Mouse (Mus musculus) MEL (cell line): ENCODE results near the gene Ppp1r27. TPM values are rescaled to one million over a fixed set of nuclear protein-coding genes. Genes with fewer than 3 reads are reported as not detected.
A peak's percentile ranks its signal among the peaks of the same experiment; 100 is the strongest.

Experiments used
- DNase-seq: peaks from one replicate; pipeline ENCODE4 v3.0.0; 2011; ENCODE audit warnings: low read depth, low spot score
- H3K27ac ChIP-seq: 2 replicates; pipeline ENCODE4 v1.5.1; 2012; ENCODE audit warnings: low read depth, mild to moderate bottlenecking, control low read depth, low read length, moderate library complexity; ENCODE audit not compliant: control insufficient read depth
- H3K27me3 ChIP-seq, 2 experiments: fragments of 150-350 bp in 1 of 2; sonication (generic) in 1 of 2; 2 replicates each; pipeline ENCODE4 v1.6.1; 2012; ENCODE audit warnings: low read length in 2 of 2, mild to moderate bottlenecking in 2 of 2, improper control_type of control experiment in 1 of 2, moderate library complexity in 1 of 2; ENCODE audit not compliant: insufficient read depth in 2 of 2, control insufficient read depth in 1 of 2
- H3K36me3 ChIP-seq, 2 experiments: 2 replicates each; pipeline ENCODE4 v1.6.1; 2012 to 2014; ENCODE audit warnings: low read length in 2 of 2, improper control_type of control experiment in 1 of 2, inconsistent platforms in 1 of 2, mild to moderate bottlenecking in 1 of 2; ENCODE audit not compliant: insufficient read depth in 2 of 2, control insufficient read depth in 1 of 2
- H3K4me1 ChIP-seq, 2 experiments: fragments of 150-350 bp in 1 of 2; sonication (generic) in 1 of 2; 2 replicates each; pipeline ENCODE4 v1.6.1; 2012; ENCODE audit warnings: low read length in 2 of 2, improper control_type of control experiment in 1 of 2, mild to moderate bottlenecking in 1 of 2; ENCODE audit not compliant: insufficient read depth in 2 of 2, control insufficient read depth in 1 of 2
- H3K4me3 ChIP-seq, 2 experiments: fragments of 150-350 bp in 1 of 2; sonication (generic) in 1 of 2; 2 replicates each; pipeline ENCODE4 v1.5.1; 2012; ENCODE audit warnings: low read depth in 2 of 2, low read length in 2 of 2, mild to moderate bottlenecking in 2 of 2, moderate library complexity in 2 of 2, control low read depth in 1 of 2, improper control_type of control experiment in 1 of 2; ENCODE audit not compliant: control insufficient read depth in 1 of 2, insufficient read depth in 1 of 2
- H3K79me2 ChIP-seq: 2 replicates; pipeline ENCODE4 v1.6.1; 2012; ENCODE audit warnings: mild to moderate bottlenecking, low read length, moderate library complexity; ENCODE audit not compliant: control insufficient read depth, poor library complexity, insufficient read depth
- H3K9ac ChIP-seq: 2 replicates; pipeline ENCODE4 v1.6.1; 2012; ENCODE audit warnings: low read depth, mild to moderate bottlenecking, control low read depth, low read length, moderate library complexity; ENCODE audit not compliant: control insufficient read depth, poor library complexity, severe bottlenecking
- H3K9me3 ChIP-seq: fragments of 150-350 bp; sonication (generic); replicated peaks from 2 replicates; pipeline ENCODE4 v1.6.1; 2012; ENCODE audit warnings: mild to moderate bottlenecking, low read length, improper control_type of control experiment, moderate library complexity; ENCODE audit not compliant: insufficient read depth
- CHD1 ChIP-seq: IDR thresholded peaks from 2 replicates; pipeline ENCODE4 v1.6.1; 2012; ENCODE audit warnings: low read depth, mild to moderate bottlenecking, inconsistent platforms, low read length, improper control_type of control experiment
- CHD2 ChIP-seq: IDR thresholded peaks from 2 replicates; pipeline ENCODE4 v1.6.1; 2011; ENCODE audit warnings: low read length, improper control_type of control experiment
- CTCF ChIP-seq, 3 experiments: IDR thresholded peaks in 2 of 3; conservative IDR thresholded peaks in 1 of 3; 2 replicates each; pipeline ENCODE4 v1.5.1; 2011 to 2012; ENCODE audit warnings: low read length in 3 of 3, low read depth in 2 of 3, mild to moderate bottlenecking in 2 of 3, improper control_type of control experiment in 1 of 3, inconsistent platforms in 1 of 3, mixed read lengths in 1 of 3, moderate library complexity in 1 of 3; ENCODE audit not compliant: control insufficient read depth in 1 of 3, insufficient read depth in 1 of 3, poor library complexity in 1 of 3, severe bottlenecking in 1 of 3
- E2F4 ChIP-seq: IDR thresholded peaks from 2 replicates; pipeline ENCODE4 v1.6.1; 2011; ENCODE audit warnings: low read depth, low read length, improper control_type of control experiment, borderline replicate concordance
- ELF1 ChIP-seq: IDR thresholded peaks from 2 replicates; pipeline ENCODE4 v1.6.1; 2014; ENCODE audit warnings: low read depth, mild to moderate bottlenecking, inconsistent platforms, low read length, improper control_type of control experiment, moderate library complexity
- ETS1 ChIP-seq: IDR thresholded peaks from 2 replicates; pipeline ENCODE4 v1.6.1; 2012; ENCODE audit warnings: low read depth, mild to moderate bottlenecking, inconsistent platforms, low read length, improper control_type of control experiment, moderate library complexity
- GABPA ChIP-seq: IDR thresholded peaks from 2 replicates; pipeline ENCODE4 v1.6.1; 2012; ENCODE audit warnings: low read depth, mild to moderate bottlenecking, inconsistent platforms, low read length, improper control_type of control experiment, moderate library complexity
- HCFC1 ChIP-seq: IDR thresholded peaks from 2 replicates; pipeline ENCODE4 v1.6.1; 2012; ENCODE audit warnings: low read depth, mild to moderate bottlenecking, inconsistent platforms, low read length, improper control_type of control experiment, moderate library complexity
- JUND ChIP-seq: IDR thresholded peaks from 2 replicates; pipeline ENCODE4 v1.6.1; 2011; ENCODE audit warnings: low read depth, mild to moderate bottlenecking, improper control_type of control experiment, low read length
- KAT2A ChIP-seq: conservative IDR thresholded peaks from 2 replicates; pipeline ENCODE4 v1.6.1; 2012; ENCODE audit warnings: low read depth, low read length, improper control_type of control experiment, inconsistent platforms
- MAX ChIP-seq: IDR thresholded peaks from 2 replicates; pipeline ENCODE4 v1.6.1; 2011; ENCODE audit warnings: low read length, improper control_type of control experiment
- MAZ ChIP-seq: IDR thresholded peaks from 2 replicates; pipeline ENCODE4 v1.6.1; 2012; ENCODE audit warnings: low read depth, mild to moderate bottlenecking, inconsistent platforms, low read length, improper control_type of control experiment
- MXI1 ChIP-seq: IDR thresholded peaks from 2 replicates; pipeline ENCODE4 v1.6.1; 2011; ENCODE audit warnings: mild to moderate bottlenecking, low read depth, low read length, improper control_type of control experiment
- MYB ChIP-seq: IDR thresholded peaks from 2 replicates; pipeline ENCODE4 v1.6.1; 2011; ENCODE audit warnings: mild to moderate bottlenecking, low read depth, low read length, improper control_type of control experiment
- MYC ChIP-seq: IDR thresholded peaks from 2 replicates; pipeline ENCODE4 v1.6.1; 2011; ENCODE audit warnings: low read depth, mild to moderate bottlenecking, low read length, improper control_type of control experiment, moderate library complexity
- NELFE ChIP-seq: IDR thresholded peaks from 2 replicates; pipeline ENCODE4 v1.6.1; 2011; ENCODE audit warnings: low read depth, low read length, improper control_type of control experiment
- NRF1 ChIP-seq: IDR thresholded peaks from 2 replicates; pipeline ENCODE4 v1.6.1; 2014; ENCODE audit warnings: low read depth, mild to moderate bottlenecking, inconsistent platforms, low read length, improper control_type of control experiment, moderate library complexity; ENCODE audit not compliant: poor library complexity, insufficient read depth, severe bottlenecking
- POLR2A ChIP-seq, 2 experiments: IDR thresholded peaks; 2 replicates each; pipeline ENCODE4 v1.6.1; 2011 to 2012; ENCODE audit warnings: low read length in 2 of 2, mild to moderate bottlenecking in 2 of 2, control low read depth in 1 of 2, improper control_type of control experiment in 1 of 2, low read depth in 1 of 2, moderate library complexity in 1 of 2; ENCODE audit not compliant: control insufficient read depth in 1 of 2, insufficient read depth in 1 of 2, poor library complexity in 1 of 2
- POLR2AphosphoS5 ChIP-seq: IDR thresholded peaks from 2 replicates; pipeline ENCODE4 v1.6.1; 2012; ENCODE audit warnings: low read depth, borderline replicate concordance, mild to moderate bottlenecking, inconsistent platforms, low read length, moderate library complexity, mixed read lengths
- RAD21 ChIP-seq: IDR thresholded peaks from 2 replicates; pipeline ENCODE4 v1.6.1; 2011; ENCODE audit warnings: mild to moderate bottlenecking, low read depth, low read length, improper control_type of control experiment
- SIN3A ChIP-seq: IDR thresholded peaks from 2 replicates; pipeline ENCODE4 v1.6.1; 2012; ENCODE audit warnings: low read length, improper control_type of control experiment, inconsistent platforms
- SMC3 ChIP-seq: IDR thresholded peaks from 2 replicates; pipeline ENCODE4 v1.6.1; 2011; ENCODE audit warnings: low read depth, low read length, improper control_type of control experiment
- TBP ChIP-seq: IDR thresholded peaks from 2 replicates; pipeline ENCODE4 v1.8.0; 2011; ENCODE audit warnings: low read depth, low read length, improper control_type of control experiment
- TCF12 ChIP-seq: IDR thresholded peaks from 2 replicates; pipeline ENCODE4 v1.6.1; 2014; ENCODE audit warnings: low read depth, mild to moderate bottlenecking, inconsistent platforms, low read length, improper control_type of control experiment, moderate library complexity
- UBTF ChIP-seq: IDR thresholded peaks from 2 replicates; pipeline ENCODE4 v1.6.1; 2012; ENCODE audit warnings: low read depth, mild to moderate bottlenecking, inconsistent platforms, low read length, improper control_type of control experiment, moderate library complexity, borderline replicate concordance; ENCODE audit not compliant: insufficient read depth
- USF1 ChIP-seq: IDR thresholded peaks from 2 replicates; pipeline ENCODE4 v1.6.1; 2014; ENCODE audit warnings: low read depth, mild to moderate bottlenecking, inconsistent platforms, low read length, improper control_type of control experiment, moderate library complexity
- USF2 ChIP-seq, 2 experiments: IDR thresholded peaks; 2 replicates each; pipeline ENCODE4 v1.6.1; 2011 to 2012; ENCODE audit warnings: improper control_type of control experiment in 2 of 2, low read length in 2 of 2, borderline replicate concordance in 1 of 2, inconsistent platforms in 1 of 2, low read depth in 1 of 2, mild to moderate bottlenecking in 1 of 2; ENCODE audit not compliant: insufficient read depth in 1 of 2
- ZC3H11A ChIP-seq: IDR thresholded peaks from 2 replicates; pipeline ENCODE4 v1.6.1; 2012; ENCODE audit warnings: low read depth, mild to moderate bottlenecking, inconsistent platforms, low read length, improper control_type of control experiment
- ZKSCAN1 ChIP-seq: IDR thresholded peaks from 2 replicates; pipeline ENCODE4 v1.6.1; 2012; ENCODE audit warnings: low read depth, mild to moderate bottlenecking, inconsistent platforms, low read length, improper control_type of control experiment, moderate library complexity
- polyA plus RNA-seq, 2 experiments: library from polyadenylated mRNA; stranded (reverse) in 1 of 2; unstranded in 1 of 2; fragments of >175 nt in 1 of 2; fragments of >200 nt in 1 of 2; gene quantifications; 2 replicates each; pipeline versions ENCODE4 v1.2.1 to v1.2.4; 2012; ENCODE audit warnings: low replicate concordance in 2 of 2, low read depth in 1 of 2; ENCODE audit not compliant: insufficient read length in 2 of 2, insufficient read depth in 1 of 2, missing spikeins in 1 of 2
- total RNA-seq: library from RNA; depleted of rRNA; stranded (reverse); fragments of 300-350 nt; gene quantifications from 2 replicates; pipeline ENCODE4 v1.2.3, GENCODE M21; 2012

Ppp1r27 gene
- total and polyA plus RNA-seq, 3 experiments: not detected

GRCm38 (mm10) chr11:120572417-120572751 lies 21.5 kb upstream of the Ppp1r27 start:
- H3K27ac ChIP-seq: peak overlapping the region; percentile 70
- TF ChIP-seq GABPA (no peak), SMC3 (no peak), MYC (no peak; the same call in 1 of the 2 replicates), KAT2A (no peak), TBP (no peak), CHD2 (no peak), E2F4 (no peak), ZC3H11A (no peak), CTCF (IDR thresholded peaks at IDR 0.05 in 2 of 3, conservative IDR thresholded peaks at IDR 0.05 in 1 of 3; ENCODE audit: control insufficient read depth in 1 of 3, insufficient read depth in 1 of 3, low read depth in 2 of 3, low read length in 3 of 3, poor library complexity in 1 of 3, severe bottlenecking in 1 of 3) (no peak), MYB (no peak), ELF1 (no peak), MAZ (no peak), HCFC1 (no peak), UBTF (no peak), NRF1 (no peak), ZKSCAN1 (no peak), USF2 (IDR thresholded peaks at IDR 0.05; ENCODE audit: borderline replicate concordance in 1 of 2, insufficient read depth in 1 of 2, low read depth in 1 of 2, low read length in 2 of 2) (no peak), TCF12 (no peak), JUND (no peak)
- TF ChIP-seq, all 39 proteins: peak for 0
- no peaks in the 10 kb centered on the region for H3K9me3 ChIP-seq
- peaks cover 5 to 16% of the 10 kb centered on the region in 2 experiments for H3K4me1 ChIP-seq
- H3K27me3 ChIP-seq: no peaks in the 10 kb centered on the region
- H3K9ac ChIP-seq: peak overlapping the region; percentile 81
- peaks cover 15 to 28% of the 10 kb centered on the region in 2 experiments for H3K36me3 ChIP-seq
- no peak for DNase-seq
- H3K79me2 ChIP-seq: peaks cover 44% of the 10 kb centered on the region
- peak overlapping the region; percentile 85 to 94 for H3K4me3 ChIP-seq

- peaks cover 16 to 28% of the 10 kb centered on the region in 2 experiments for H3K36me3 ChIP-seq
- peak overlapping the region; percentile 70 for H3K27ac ChIP-seq
- H3K9me3 ChIP-seq: no peaks in the 10 kb centered on the region
- H3K4me1 ChIP-seq: peaks cover 5 to 16% of the 10 kb centered on the region in 2 experiments
- peak overlapping the region; percentile 85 to 94 for H3K4me3 ChIP-seq
- H3K9ac ChIP-seq: peak overlapping the region; percentile 81
- peaks cover 44% of the 10 kb centered on the region for H3K79me2 ChIP-seq
- no peaks in the 10 kb centered on the region for H3K27me3 ChIP-seq
- DNase-seq: peak; percentile 77
- TF ChIP-seq RAD21: no peak
- no peak for TF ChIP-seq MAZ
- peak; percentile 52 for TF ChIP-seq MAX
- TF ChIP-seq MXI1: no peak; the same call in 1 of the 2 replicates
- no peak for TF ChIP-seq ETS1
- TF ChIP-seq UBTF: no peak
- no peak for TF ChIP-seq POLR2AphosphoS5
- no peak for TF ChIP-seq USF1
- TF ChIP-seq USF2 (IDR thresholded peaks at IDR 0.05; ENCODE audit: borderline replicate concordance in 1 of 2, insufficient read depth in 1 of 2, low read depth in 1 of 2, low read length in 2 of 2): no peak
- TF ChIP-seq KAT2A: no peak
- peak; percentile 71 for TF ChIP-seq SIN3A
- TF ChIP-seq NELFE: no peak
- no peak for TF ChIP-seq CHD2
- TF ChIP-seq JUND: no peak
- 0 out of 2 replicates have a peak, but pooled peaks have one; percentile 84 for TF ChIP-seq CHD1
- TF ChIP-seq MYB: no peak
- TF ChIP-seq SMC3: no peak
- no peak for TF ChIP-seq ZKSCAN1
- TF ChIP-seq ZC3H11A: no peak
- peak; percentile 45; the same call in 1 of the 2 replicates for TF ChIP-seq MYC
- TF ChIP-seq POLR2A (IDR thresholded peaks at IDR 0.05; ENCODE audit: control insufficient read depth in 1 of 2, insufficient read depth in 1 of 2, low read depth in 1 of 2, low read length in 2 of 2, poor library complexity in 1 of 2): no peak
- no peak for TF ChIP-seq GABPA
Measured at GRCm38 (mm10) chr11:120571754-120572416, 21.0 kb upstream of the Ppp1r27 start.
